Mouse (Mus musculus): Measurements from ENCODE around the gene Glud1.

DNA sequence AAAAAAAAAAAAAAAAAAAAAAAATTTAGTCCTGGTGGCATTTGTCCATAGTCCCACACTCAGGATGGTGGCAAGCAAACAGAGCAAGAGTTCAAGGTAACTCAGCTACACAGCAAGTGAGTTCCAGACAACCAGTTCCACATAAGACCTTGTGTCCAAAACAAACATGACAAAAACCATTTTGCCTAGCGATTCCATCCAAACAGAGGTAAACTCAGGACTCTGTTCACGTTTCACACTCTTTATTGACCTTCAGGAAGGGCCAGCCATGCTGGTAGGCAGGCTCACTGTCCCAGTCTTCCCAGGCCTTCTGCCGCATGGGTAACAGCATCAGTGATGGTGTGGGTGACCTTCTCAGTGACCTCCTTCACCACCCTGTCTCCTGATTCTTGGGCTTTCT is 41.1 kb downstream of the Glud1 start:
- TF ChIP-seq CTCF (IDR thresholded peaks at IDR 0.05) = no peak
- TF ChIP-seq EP300 (IDR thresholded peaks at IDR 0.05) = no peak
